Mouse (Mus musculus) CD4-positive, CD25-positive, alpha-beta regulatory T cell, adult 2 months (primary cell): Measurements from ENCODE around the gene Abcc5.
"Not testable (repeated sequence)": the region's sequence is repeated elsewhere in the genome, so short reads cannot be mapped to it uniquely, and the experiment has no call there.

ENCODE experiments used
- DNase-seq: peaks from one replicate; pipeline ENCODE4 v3.0.0-alpha.2; 2012; ENCODE audit warnings: low read depth, low spot score

Abcc5 gene

DNA sequence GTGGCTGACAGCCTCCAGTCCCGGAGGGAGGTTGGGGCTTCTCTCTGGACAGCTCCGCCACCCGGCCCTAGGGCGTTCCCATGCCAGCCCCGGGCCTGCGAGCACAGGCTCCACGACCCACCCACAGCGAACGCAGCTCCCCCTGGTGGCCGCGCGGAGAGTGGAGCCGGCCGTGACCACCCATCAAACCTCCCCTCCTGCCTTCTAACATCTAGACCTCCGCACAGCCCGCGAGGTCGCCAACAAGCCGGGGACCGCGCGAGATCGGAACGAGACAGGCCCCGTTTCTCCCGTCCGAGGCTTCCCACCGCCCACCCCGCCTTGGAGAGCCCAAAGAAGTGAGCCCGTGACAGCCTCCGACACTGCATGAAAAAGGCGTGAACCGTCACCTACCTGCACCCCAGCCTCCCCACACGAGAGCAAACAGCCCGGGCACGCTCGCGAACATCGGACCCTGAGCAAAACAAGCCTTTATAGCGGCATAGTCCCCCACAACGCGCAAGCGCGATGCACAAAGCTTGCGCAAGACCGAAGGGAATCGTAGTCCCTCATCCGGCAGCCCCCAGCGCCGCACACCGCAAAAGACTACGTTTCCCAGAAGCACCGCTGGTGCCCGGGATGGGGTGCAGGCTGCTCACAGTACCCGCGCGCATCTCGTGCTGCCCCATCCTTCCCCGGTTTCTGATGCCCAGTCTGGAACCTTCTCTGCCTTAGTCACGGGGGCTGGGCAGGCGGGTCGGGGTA lies at the start of gene Abcc5:
TSS of gene Abcc5 (minus strand) at position 540 of the 744 bp plus-strand sequence.
- peak; percentile 92 for DNase-seq

DNA sequence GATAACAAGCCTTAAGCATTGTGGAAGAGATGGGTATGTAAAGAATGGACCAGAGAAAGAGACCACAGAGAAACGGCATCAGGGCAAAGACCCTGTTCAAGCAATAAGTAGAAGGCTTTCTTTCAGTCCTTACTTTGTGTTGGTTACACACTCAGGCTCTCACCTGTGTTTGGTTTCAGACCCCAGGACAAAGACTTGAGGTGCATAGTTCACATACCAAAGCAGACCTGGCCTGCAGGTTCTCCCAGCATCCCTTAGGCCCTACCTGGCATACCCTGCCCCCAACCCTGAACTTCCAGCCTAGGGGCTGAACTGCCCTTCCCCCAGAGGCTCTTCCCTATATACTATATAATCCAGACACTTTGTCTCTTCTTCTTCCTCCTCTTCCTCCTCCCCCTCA lies 49.1 kb upstream of the Abcc5 start:
- no peak for DNase-seq

- no peak for DNase-seq
Measured at GRCm38 (mm10) chr16:20474786-20475185, 48.6 kb upstream of the Abcc5 start.

DNA sequence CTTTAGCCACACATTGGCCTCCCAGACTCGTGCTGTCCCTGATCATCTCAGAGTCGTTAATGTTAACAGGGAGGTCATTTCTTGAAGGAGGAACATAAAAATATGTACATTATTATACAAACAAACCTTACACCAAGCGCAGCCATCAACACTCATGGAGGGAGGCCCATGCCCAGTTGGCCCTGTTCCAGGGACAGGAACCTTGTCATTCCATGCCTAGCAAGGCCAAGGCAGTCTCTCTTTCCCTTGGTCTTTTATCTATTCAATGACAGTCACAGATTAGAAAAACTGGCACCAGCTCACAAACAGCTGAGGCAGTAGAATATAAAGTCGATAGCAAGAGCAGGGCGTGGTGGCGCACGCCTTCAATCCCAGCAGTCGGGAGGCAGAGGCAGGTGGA lies 48.0 kb upstream of the Abcc5 start:
- DNase-seq = no peak

GRCm38 (mm10) chr16:20473748-20474147 lies 47.6 kb upstream of the Abcc5 start:
- no peak for DNase-seq

DNA sequence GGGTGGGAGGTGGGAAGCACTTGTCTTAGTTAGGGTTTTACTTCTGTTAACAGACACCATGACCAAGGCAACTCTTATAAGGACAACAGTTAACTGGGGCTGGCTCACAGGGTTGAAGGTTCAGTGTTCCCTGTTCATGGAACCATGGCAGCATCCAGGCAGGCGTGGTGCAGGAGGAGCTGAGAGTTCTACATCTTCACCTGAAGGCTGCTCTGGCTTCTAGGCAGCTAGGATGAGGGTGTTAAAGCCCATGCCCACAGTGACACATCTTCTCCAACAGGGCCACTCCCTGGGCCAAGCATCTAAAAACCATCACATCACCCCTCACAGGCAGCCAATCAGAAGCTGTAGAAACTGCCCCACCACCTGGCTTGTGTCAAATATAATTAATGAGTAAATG lies 45.5 kb upstream of the Abcc5 start:
- no peak for DNase-seq

GRCm38 (mm10) chr16:20470981-20471380 lies 44.8 kb upstream of the Abcc5 start:
- DNase-seq = no peak

DNA sequence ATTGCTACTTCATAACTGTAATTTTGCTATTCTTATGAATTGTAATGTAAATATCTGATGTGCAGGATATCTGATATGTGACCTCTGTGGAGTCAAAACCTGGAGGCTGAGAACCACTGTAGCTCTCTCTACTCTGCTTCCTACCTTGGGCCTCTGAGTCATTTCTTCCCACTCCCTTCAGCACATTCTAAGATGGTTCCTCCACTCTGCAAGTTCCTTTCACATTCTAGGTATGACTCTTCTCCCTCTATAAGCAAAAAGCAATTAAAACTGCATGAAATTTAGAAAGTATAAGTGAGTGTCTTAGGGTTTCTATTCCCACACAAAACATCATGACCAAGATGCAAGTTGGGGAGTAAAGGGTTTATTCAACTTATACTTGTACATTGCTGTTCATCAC lies 38.5 kb upstream of the Abcc5 start:
- DNase-seq = no peak

DNA sequence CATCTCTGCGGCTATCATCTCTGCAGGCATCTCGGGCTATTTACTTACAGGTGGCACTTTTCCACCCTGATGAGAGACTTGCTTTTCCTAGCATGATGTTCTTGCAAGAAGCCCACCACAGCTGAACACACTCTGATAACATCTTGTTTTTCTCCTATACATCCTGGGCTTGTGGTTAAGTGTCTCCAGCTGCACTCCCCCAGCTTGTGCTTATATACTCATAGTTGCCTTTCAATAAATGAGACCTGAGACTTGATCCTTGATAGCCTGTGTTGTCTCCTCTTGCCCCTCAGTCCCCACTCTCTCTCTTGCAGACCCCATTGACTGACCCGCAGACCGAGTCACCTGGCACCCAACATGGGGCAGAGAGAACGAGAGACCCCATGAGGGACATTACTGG lies 32.5 kb upstream of the Abcc5 start:
- DNase-seq = not testable (repeated sequence)

DNA sequence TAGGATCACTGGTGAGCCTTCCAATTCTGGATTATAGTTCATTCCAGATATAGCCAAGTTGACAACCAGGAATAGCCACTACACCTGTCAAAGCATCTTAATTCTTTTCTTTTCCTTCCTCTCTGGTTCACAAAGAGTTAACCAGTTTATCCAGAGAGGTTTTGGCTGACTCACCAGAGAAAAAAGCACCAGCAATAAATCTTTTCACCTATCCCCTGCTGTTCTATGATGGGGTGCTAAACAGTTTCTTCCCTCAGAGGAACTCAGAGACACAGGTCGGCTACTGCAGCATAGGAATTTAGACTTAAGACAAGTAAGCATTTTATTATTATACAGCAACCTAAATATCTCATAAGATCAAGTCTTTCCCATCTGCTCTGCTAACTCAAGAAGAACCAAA lies 29.9 kb upstream of the Abcc5 start:
- DNase-seq = no peak

- no peak for DNase-seq
Measured at GRCm38 (mm10) chr16:20454155-20454654, 28.0 kb upstream of the Abcc5 start.

GRCm38 (mm10) chr16:20451774-20452173 lies 25.6 kb upstream of the Abcc5 start:
- no peak for DNase-seq

DNA sequence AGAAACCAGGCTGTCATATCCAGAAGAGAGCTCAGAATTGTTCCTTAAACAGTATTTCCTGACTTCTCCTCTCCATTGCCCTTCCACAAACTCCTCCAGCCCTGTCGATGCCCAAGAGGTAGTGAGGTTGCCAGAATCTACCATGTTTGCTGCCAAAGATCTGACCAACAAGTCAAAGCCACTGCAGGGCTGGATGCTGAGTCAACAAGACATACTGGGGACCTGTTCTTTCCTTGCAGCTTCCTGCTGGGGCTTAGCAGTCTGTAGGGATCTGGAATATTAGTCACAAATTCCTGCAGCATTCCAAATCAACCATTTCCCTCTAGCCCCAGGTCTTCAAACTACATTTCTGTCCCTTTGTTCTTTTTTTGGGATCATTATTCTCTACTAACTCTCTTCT lies 19.7 kb upstream of the Abcc5 start:
- no peak for DNase-seq

GRCm38 (mm10) chr16:20444831-20445388 lies 18.7 kb upstream of the Abcc5 start:
- DNase-seq = no peak

GRCm38 (mm10) chr16:20442871-20443270 lies 16.7 kb upstream of the Abcc5 start:
- DNase-seq = no peak

- no peak for DNase-seq
Measured at GRCm38 (mm10) chr16:20438673-20439415, 12.7 kb upstream of the Abcc5 start.

GRCm38 (mm10) chr16:20438046-20438445 lies 11.9 kb upstream of the Abcc5 start:
- DNase-seq = not testable (repeated sequence)

DNA sequence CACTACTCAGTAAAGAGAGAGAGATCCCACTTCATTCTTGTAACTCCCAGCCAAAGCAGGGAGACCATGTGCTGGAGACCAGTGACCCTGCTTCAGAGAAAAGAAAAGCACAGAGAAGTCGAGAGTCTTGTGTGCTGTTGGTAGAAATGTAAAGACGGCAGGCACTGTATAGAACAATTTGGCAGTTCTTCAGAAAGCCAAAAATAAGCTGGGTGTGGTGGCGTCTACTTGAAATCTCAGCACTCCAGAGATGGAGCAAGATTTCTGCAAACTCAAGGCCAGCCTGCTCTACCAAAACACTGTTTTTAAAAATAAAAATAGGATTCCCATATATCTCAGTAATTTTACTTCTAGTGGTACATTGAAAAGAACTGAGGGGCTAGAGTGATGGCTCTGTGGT lies 10.1 kb upstream of the Abcc5 start:
- DNase-seq = no peak

- DNase-seq = no peak
Measured at GRCm38 (mm10) chr16:20429328-20429727, 3.1 kb upstream of the Abcc5 start.

- DNase-seq = no peak
Measured at GRCm38 (mm10) chr16:20427566-20427965, 1.4 kb upstream of the Abcc5 start.

DNA sequence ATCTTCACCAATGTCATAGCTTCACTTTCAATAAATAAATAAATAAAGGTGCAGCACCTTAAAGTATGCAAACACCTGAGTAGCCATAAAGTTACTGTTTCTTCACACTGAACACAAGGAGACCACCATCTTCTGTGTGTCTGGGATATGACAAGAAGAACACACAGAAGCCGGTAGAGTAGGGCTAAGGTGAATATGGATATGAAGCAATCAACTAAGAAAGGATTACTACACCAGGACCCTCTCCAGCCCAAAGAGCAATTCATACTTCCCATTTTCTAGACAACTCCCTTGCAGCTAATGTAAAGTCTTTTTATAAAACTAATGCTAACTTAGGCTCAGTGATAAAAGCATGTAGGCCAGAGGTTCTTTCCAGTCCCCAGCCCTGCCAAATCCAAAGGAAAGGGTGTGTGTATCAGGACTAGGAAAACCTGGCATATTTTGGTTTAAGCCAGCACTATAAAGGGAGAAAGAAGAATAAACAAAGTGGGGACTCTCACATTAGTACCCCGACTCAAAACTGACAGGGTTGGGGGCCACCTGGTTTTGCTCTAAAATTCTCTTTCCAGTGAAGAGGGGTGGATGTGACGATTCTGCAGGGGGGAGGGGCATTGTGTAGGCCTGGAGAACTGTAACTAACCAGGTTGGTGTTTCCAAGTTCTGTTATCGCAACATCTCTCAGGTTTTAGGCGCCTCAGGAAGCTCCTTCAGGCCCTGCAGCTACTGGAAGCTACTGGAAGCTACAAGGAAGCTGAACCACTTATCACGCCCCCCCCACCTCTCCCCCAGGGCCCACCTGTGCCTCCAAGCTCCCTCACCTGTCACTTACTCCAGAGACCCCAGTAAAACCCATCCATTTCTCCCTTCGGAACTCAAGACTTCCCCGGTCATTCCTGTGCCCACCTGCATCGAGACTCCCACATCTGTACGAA lies 1.2 kb downstream of the Abcc5 start:
- peak; percentile 16 for DNase-seq
